Mouse (Mus musculus): ENCODE measurements around the gene Zmynd8. TPM values are rescaled to one million over a fixed set of nuclear protein-coding genes. Genes with fewer than 3 reads are reported as not detected.
A peak's percentile ranks its signal among the peaks of the same experiment; 100 is the strongest.

Gene Zmynd8
- polyA plus RNA-seq, 1 experiment from 2014 or later, result 79.5 TPM

- H3K9ac ChIP-seq (replicated peaks), result no peak overlapping the region
- 51% methylated on average over 7 of the region's 7 CpGs for WGBS
- no peak overlapping the region for H3K4me2 ChIP-seq
- H3K27ac ChIP-seq (replicated peaks), result no peak overlapping the region
- no peaks in the 10 kb centered on the region; the same call in 1 of the 2 replicates for H3K27me3 ChIP-seq (replicated peaks)
- ATAC-seq (ENCODE audit: low FRiP score), result no peak
- H3K9me3 ChIP-seq (replicated peaks), result no peaks in the 10 kb centered on the region
- no peak overlapping the region for H3K4me3 ChIP-seq (replicated peaks)
- no peaks in the 10 kb centered on the region for H3K36me3 ChIP-seq
- H3K4me1 ChIP-seq, result peaks cover 16% of the 10 kb centered on the region
Observed at GRCm38 (mm10) chr2:165747975-165748374, 150.8 kb downstream of the Zmynd8 start.

DNA sequence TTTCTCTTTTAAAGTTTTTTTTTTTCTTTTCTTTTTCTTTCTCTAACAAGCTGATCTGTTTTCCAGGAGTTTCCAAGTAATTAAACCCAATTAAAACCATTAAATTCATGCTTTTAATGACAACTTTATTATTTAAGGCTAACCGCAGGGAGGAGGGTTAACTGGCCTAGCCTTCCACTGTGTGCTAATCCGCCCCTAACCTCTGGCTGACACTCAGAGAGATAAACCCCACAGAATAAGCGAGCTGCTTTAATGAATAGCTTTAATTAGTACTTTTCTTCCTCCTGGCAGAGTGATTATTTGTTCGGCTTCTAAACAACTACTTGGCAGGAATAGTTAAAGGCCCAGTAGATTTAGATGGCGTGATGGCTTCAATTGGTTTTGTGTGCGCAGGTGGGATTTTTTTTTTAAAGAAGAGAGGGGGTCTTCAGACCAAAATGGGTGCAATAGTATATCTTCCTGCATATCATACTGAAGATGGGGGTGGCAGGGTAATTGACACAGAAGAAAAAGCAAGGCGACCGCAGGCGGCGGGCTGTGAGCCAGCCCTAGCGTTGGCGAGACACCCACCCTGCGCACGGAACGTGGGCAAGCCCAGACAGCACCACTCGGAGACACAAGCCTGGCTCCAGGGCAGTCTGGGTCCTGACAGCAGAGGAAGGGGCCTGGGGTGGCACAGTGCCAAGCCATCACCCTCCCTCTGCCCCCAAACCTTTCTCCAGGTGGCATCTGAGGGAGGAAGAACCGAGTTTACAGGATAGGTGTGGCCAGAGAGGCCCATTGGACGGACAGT is 153.3 kb downstream of the Zmynd8 start:
- Histone ChIP-seq H3K9me3 (replicated peaks) (no peaks in the 10 kb centered on the region), H3K27ac (replicated peaks) (peak overlapping the region; percentile 82), H3K4me2 (no peak overlapping the region), H3K36me3 (no peaks in the 10 kb centered on the region), H3K4me1 (peaks cover 32% of the 10 kb centered on the region), H3K4me3 (replicated peaks) (no peak overlapping the region), H3K27me3 (replicated peaks) (no peaks in the 10 kb centered on the region; the same call in 1 of the 2 replicates), H3K9ac (replicated peaks) (no peak overlapping the region)
- WGBS, result 46% methylated on average over 18 of the region's 18 CpGs
- peak; percentile 48; the same call in 1 of the 2 replicates for ATAC-seq (ENCODE audit: low FRiP score)

- 30% methylated on average over 21 of the region's 21 CpGs for WGBS
- Histone ChIP-seq H3K36me3 (no peaks in the 10 kb centered on the region), H3K9ac (replicated peaks) (no peak overlapping the region), H3K27me3 (replicated peaks) (no peaks in the 10 kb centered on the region), H3K9me3 (replicated peaks) (no peaks in the 10 kb centered on the region), H3K27ac (replicated peaks) (peak overlapping the region; percentile 48; the same call in 1 of the 2 replicates), H3K4me3 (replicated peaks) (no peak overlapping the region), H3K4me1 (peaks cover 32% of the 10 kb centered on the region), H3K4me2 (no peak overlapping the region)
- no peak for ATAC-seq (ENCODE audit: low FRiP score)
Observed at GRCm38 (mm10) chr2:165742210-165742786, 156.5 kb downstream of the Zmynd8 start.

GRCm38 (mm10) chr2:165741526-165742050 is 157.2 kb downstream of the Zmynd8 start:
- WGBS, result 26% methylated on average over 11 of the region's 11 CpGs
- H3K9me3 ChIP-seq (replicated peaks), result no peaks in the 10 kb centered on the region
- no peaks in the 10 kb centered on the region for H3K27me3 ChIP-seq (replicated peaks)
- H3K4me3 ChIP-seq (replicated peaks), result no peak overlapping the region
- no peak for ATAC-seq (ENCODE audit: low FRiP score)
- H3K4me1 ChIP-seq, result peaks cover 32% of the 10 kb centered on the region
- no peak overlapping the region for H3K4me2 ChIP-seq
- peak overlapping the region; percentile 48; the same call in 1 of the 2 replicates for H3K27ac ChIP-seq (replicated peaks)
- no peaks in the 10 kb centered on the region for H3K36me3 ChIP-seq
- no peak overlapping the region for H3K9ac ChIP-seq (replicated peaks)

DNA sequence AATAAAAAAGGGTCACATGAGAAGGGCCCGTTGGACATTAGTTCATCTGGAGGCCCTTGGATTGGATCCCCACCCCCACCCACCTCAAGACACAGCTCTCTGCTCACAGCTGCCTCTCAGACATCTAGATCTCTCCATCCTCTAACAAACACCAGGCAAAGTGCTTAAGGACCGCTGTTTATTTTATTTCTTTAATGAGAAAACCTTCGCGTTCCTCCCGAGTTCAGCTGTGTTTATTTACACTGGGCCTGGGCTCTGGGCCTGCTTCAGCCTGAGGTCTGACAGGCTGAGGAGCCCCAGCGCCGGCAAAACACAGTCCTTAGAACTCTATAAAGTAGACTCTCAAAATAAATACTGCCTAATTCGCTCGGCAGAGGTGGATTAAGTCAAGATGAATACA is 157.8 kb downstream of the Zmynd8 start:
- Histone ChIP-seq H3K9me3 (replicated peaks) (no peaks in the 10 kb centered on the region), H3K4me3 (replicated peaks) (no peak overlapping the region), H3K9ac (replicated peaks) (no peak overlapping the region), H3K4me2 (no peak overlapping the region), H3K36me3 (no peaks in the 10 kb centered on the region), H3K27me3 (replicated peaks) (no peaks in the 10 kb centered on the region), H3K27ac (replicated peaks) (peak overlapping the region; percentile 48; the same call in 1 of the 2 replicates), H3K4me1 (peaks cover 30% of the 10 kb centered on the region)
- WGBS, result 15% methylated on average over 9 of the region's 9 CpGs
- no peak for ATAC-seq (ENCODE audit: low FRiP score)

GRCm38 (mm10) chr2:165740381-165740780 is 158.4 kb downstream of the Zmynd8 start:
- no peak overlapping the region for H3K4me2 ChIP-seq
- no peak overlapping the region for H3K4me3 ChIP-seq (replicated peaks)
- H3K9me3 ChIP-seq (replicated peaks), result no peaks in the 10 kb centered on the region
- peaks cover 24% of the 10 kb centered on the region for H3K4me1 ChIP-seq
- no peak for ATAC-seq (ENCODE audit: low FRiP score)
- no peaks in the 10 kb centered on the region for H3K36me3 ChIP-seq
- 52% methylated on average over 5 of the region's 5 CpGs for WGBS
- H3K27me3 ChIP-seq (replicated peaks), result no peaks in the 10 kb centered on the region
- no peak overlapping the region for H3K9ac ChIP-seq (replicated peaks)
- H3K27ac ChIP-seq (replicated peaks), result peak overlapping the region; percentile 48; the same call in 1 of the 2 replicates

DNA sequence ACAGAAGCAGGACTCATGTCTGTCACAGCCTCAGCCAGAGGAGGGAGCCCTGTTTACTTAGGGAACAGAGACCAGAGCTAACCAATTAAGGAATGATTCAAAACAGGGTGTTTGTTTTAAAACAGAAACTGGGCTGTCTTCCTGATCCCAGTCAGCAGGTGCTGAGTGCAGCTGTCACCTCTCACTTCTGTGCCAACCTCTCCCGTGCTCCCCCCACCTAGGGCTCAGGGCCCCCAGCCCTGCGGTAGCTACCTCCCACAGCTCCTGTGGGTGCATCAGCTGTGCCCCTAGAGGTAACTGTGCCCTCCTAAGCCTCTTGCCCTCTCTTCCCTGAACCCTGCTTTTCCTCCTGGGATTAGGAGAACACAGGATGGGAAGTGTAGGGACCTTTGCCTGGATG is 162.5 kb downstream of the Zmynd8 start:
- Histone ChIP-seq H3K36me3 (no peaks in the 10 kb centered on the region), H3K27ac (replicated peaks) (no peak overlapping the region), H3K27me3 (replicated peaks) (no peaks in the 10 kb centered on the region), H3K4me2 (no peak overlapping the region), H3K9ac (replicated peaks) (no peak overlapping the region), H3K4me1 (peaks cover 21% of the 10 kb centered on the region), H3K4me3 (replicated peaks) (no peak overlapping the region), H3K9me3 (replicated peaks) (0 out of 2 replicates have a peak, but pooled peaks cover 4% of the 10 kb centered on the region)
- ATAC-seq (ENCODE audit: low FRiP score), result no peak
- 59% methylated on average over 2 of the region's 2 CpGs for WGBS

Small RNA genes lying within 50 kb of the gene (microRNA-seq; reads per million reads assigned to microRNA genes)
- not detected for gene Gm22692

Other genes with a start within 250 kb of the Zmynd8 start
- 13.3 and 14.6 TPM in 2 replicates for gene Ncoa3, start 93.6 kb upstream of the Zmynd8 start, polyA plus RNA-seq (2015; fragmentation: Nextera tagmentation; extraction: Ambion mirVana)

All from neural tube, embryonic 15.5 days (tissue).